Mouse (Mus musculus): ENCODE measurements around the gene Simc1.
A peak's percentile ranks its signal among the peaks of the same experiment; 100 is the strongest.

Simc1 gene

GRCm38 (mm10) chr13:54548036-54548435, 44.5 kb downstream of the Simc1 start:
- no peak for DNase-seq (ENCODE audit: low read depth)

- DNase-seq (ENCODE audit: low read depth), result no peak
Observed at GRCm38 (mm10) chr13:54556176-54556575, 52.6 kb downstream of the Simc1 start.

DNA sequence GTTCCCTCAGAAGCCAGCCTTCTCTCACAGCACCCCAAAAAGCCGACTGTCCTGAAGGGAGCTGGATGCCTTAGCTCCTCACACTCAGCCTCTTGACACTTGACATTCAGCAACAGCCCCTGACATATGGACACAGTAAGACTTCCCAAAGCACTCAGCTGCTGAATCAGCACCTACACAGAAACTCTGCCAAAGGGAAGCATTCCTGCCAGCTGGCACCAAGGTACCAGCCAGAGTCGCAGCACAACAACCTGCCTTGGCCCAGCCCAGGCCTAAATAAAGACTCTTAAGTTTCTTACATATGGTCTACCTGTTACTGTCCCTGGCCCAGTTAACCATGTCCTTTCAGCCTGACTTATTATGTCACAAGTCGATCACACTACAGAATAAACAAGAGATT, 53.2 kb downstream of the Simc1 start:
- no peak for DNase-seq (ENCODE audit: low read depth)

DNA sequence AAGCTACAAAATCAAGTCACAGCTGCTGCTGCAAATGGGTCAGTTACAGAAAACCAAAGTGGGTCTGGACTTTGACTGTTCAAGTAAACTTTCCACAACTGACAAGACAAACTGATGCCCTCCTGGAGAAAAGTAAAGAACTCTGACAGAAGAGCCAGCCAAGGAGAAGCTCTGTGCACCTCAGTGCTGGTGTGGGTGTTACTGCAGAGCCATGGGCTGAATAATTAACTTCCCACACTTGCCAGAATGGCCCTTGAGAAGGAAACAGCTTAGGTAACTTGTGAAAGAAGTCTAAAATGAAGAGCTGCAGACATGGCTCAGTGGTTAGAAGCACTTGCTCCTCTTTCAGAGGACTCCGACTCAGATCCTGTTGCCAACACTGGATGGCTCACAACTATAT, 54.1 kb downstream of the Simc1 start:
- DNase-seq (ENCODE audit: low read depth), result no peak

GRCm38 (mm10) chr13:54559656-54560055, 56.1 kb downstream of the Simc1 start:
- no peak for DNase-seq (ENCODE audit: low read depth)

- DNase-seq (ENCODE audit: low read depth), result no peak
Observed at GRCm38 (mm10) chr13:54560608-54561007, 57.0 kb downstream of the Simc1 start.

DNA sequence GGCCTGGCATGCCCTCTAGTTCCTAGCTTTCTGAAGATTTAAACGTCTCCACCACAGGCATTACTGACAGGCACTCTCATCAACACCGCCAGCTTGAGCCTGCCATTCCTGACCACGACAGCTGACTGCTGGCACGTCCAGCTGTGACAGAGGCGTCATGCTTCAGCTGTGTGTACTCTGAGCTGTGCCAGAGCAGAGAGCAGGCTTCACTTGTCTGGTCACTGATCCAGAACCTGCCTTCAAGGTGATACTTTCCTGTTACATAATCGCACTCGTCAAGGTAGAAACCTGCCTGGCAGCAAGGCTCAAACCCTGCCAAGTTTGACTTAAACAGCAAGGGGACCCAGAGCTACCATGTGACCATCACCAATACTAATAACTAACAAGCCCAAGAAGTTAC, 59.0 kb downstream of the Simc1 start:
- DNase-seq (ENCODE audit: low read depth), result no peak

- no peak for DNase-seq (ENCODE audit: low read depth)
Observed at GRCm38 (mm10) chr13:54564232-54565200, 60.9 kb downstream of the Simc1 start.

DNA sequence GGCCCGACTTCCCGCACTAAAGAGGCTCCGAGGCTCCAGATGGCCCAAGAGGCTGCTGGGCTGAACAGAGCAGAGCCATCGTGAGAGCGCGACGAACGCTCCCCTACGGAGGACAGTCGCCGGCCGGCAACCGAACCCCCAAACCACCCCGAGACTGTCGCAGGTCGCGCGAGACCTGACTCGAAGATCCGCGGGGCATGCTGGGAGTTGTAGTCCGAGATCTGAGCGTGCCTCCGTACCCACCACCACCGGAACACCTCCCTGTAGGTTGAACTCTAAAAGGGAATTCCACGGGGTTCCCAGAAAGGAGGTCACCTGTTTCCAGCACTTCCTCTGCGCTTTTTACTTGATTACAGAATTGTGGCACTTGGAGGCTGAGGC, 61.6 kb downstream of the Simc1 start, which contains the start of gene 4833439L19Rik:
4833439L19Rik (minus strand) TSS at position 235 of the 381 bp plus-strand sequence.
- DNase-seq (ENCODE audit: low read depth), result peak; percentile 89

DNA sequence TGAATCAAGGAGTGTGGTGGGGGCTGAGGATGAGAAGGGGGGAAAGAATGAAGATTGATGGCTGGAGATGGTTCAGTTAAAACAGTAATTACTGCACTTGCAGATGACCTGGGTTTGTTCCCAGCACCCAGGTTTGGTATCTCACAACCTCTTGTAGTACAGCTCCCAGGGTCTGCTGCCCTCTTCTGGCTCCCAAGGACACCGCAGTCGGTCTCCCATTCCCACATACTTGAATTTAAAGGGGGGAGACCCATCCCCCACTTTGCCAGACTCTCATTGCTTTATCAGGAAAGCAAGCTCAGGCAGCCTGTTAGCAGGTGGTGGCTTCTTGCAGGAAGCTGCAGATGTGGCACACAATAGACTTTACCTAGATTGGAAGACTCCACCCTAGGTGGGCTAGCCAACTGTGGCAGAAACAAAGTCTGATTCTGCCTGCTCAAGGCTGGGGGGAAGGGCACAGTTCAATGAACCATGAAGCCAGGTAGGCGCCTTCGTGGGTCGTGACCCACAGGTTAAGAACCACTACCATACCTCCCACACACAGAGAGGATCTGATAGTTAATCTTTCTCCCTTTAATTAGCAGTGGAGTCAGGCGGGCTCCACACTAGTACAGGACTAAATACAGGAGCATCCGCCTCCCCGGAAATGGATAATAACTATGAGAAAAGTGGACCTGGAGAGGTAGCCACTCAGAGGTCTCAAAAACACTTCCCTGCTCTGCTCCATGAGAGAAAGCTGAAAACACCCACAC, 62.2 kb downstream of the Simc1 start:
- DNase-seq (ENCODE audit: low read depth), result no peak

DNA sequence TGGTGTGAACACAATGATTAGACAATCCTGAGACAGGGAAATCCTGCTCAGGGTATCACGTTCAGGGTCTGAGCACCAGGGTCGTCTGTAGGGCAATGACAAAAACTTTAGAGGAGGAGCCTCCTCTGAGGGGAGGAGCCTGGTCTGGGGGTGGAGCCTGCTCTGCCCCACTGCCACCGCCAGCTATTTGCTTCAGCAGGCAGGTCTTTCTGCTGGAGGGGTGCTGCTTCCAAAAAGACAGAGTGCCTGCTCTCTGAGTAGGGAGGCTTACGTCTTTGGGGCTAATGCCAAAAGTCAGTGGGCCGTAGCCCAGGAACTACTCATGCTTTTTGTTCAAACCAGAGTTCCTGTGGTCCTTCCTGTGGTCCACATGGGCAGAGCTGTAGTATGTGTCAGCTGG, 64.8 kb downstream of the Simc1 start:
- DNase-seq (ENCODE audit: low read depth), result no peak

DNA sequence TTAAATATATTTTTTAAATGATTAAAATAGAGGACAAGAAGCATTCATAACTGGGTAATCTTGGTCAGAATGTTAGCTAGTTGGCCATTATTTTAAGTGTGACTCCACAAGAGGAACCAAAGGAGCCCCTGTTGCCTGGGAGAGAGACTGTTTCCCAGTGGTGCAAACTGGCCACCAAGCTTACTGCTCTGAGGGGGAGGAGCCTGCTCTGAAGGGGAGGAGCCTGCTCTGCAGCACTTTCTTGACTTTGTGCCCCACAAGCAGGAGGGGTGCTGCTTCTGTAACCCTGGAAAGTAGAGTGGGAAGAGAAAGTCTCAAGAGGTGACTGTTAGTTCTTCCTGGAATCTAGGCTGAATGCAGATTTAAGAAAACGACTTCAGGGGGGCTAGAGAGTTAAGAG, 65.7 kb downstream of the Simc1 start:
- DNase-seq (ENCODE audit: low read depth), result no peak

GRCm38 (mm10) chr13:54570736-54571135, 67.2 kb downstream of the Simc1 start:
- DNase-seq (ENCODE audit: low read depth), result no peak

DNA sequence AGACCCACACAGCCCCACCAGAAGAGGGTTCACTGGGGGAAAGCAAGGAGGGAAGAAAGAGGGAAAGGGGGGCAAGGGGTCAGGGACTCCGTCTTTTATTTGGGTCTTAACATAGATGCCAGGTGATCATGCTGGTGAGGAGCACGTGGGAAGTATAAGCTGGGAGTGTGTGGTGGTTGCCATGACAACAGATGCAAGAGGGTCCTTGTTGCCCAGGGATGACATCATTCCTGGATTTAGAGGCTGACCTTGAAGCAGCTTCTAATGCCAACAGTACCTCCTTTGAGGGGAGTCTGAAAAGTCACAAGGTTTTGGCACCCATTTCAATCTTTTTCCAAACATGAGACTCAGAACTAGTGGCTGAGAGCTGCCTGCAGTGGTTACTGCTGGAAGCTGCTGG, 68.1 kb downstream of the Simc1 start:
- no peak for DNase-seq (ENCODE audit: low read depth)

DNA sequence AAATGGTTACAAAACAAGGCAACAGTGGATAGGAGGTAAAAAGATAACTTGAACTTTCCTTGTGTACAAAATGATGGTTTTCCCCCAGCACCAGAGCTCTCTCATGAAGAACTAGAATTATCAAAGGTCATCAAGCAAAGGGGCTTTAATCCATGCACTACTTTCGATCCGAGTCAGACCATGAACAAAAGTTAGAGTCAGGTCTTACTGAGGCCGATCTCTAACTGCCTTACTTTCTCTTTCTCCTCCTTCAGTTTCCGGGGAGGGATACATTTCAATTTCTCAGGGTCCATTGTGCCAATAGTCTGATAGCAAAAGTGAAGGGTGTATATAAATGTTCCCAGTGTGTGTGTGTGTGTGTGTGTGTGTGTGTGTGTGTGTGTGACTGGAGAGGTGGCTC, 69.0 kb downstream of the Simc1 start:
- no peak for DNase-seq (ENCODE audit: low read depth)

- DNase-seq (ENCODE audit: low read depth), result no peak
Observed at GRCm38 (mm10) chr13:54574854-54575481, 71.4 kb downstream of the Simc1 start, which contains the start of gene Arl10. Gene Arl10, plus strand, starts transcription at chr13:54575015.

GRCm38 (mm10) chr13:54575489-54575888, 71.9 kb downstream of the Simc1 start:
- DNase-seq (ENCODE audit: low read depth), result no peak

GRCm38 (mm10) chr13:54577652-54578507, 74.3 kb downstream of the Simc1 start:
- no peak for DNase-seq (ENCODE audit: low read depth)

DNA sequence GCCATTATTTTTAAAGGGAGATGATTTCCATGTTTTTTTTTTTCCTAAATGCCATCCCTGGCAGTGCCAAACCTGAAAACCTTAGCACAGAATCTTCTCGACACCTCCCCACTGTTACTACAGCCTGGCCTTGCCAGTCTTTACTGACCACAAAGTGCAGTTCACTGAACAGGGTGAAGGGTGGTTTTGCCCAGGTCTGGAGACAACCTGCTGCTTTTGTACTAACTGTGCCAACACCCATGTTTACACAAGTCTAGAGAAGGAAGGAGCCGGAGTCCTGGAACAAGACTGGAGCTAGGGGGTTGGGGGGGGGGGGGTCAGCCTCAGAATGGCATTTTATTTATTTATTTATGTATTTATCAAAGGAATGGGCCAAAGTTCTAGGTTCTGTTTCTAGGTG, 77.8 kb downstream of the Simc1 start:
- DNase-seq (ENCODE audit: low read depth), result no peak

GRCm38 (mm10) chr13:54582126-54582525, 78.5 kb downstream of the Simc1 start:
- DNase-seq (ENCODE audit: low read depth), result no peak

DNA sequence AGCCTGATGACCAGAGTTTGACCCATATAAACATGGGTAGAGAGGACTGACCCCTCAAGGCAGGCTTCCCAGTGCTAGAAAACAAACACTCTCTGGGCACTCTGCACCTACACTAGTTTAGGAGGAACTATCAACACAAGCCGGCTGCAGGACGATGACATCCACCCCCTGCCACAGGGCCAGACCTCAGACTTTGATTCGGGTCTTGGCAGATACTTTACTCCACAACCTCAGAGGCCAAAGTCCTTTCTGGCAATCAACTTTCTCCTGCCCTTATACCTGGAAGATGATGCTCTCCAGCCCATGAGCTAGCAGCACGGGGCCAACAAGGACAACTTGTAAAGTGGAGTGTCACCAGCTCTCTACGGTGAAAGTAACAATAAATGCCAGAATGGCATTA, 79.3 kb downstream of the Simc1 start:
- no peak for DNase-seq (ENCODE audit: low read depth)

GRCm38 (mm10) chr13:54585831-54586230, 82.3 kb downstream of the Simc1 start:
- DNase-seq (ENCODE audit: low read depth), result no peak
